Mouse (Mus musculus) ES-CJ7 (cell line): ENCODE measurements around the gene Mapk6.
"Not testable (repeated sequence)": the region's sequence is repeated elsewhere in the genome, so short reads cannot be mapped to it uniquely, and the experiment has no call there.

Experiments used
- DNase-seq: peaks from one replicate; pipeline ENCODE4 v3.0.0; 2011; ENCODE audit warnings: low read depth, low spot score

Gene Mapk6

GRCm38 (mm10) chr9:75382825-75383224 lies 27.0 kb downstream of the Mapk6 start:
- DNase-seq: peak; percentile 68

- DNase-seq: no peak
Observed at GRCm38 (mm10) chr9:75378774-75379173, 31.0 kb downstream of the Mapk6 start.

DNA sequence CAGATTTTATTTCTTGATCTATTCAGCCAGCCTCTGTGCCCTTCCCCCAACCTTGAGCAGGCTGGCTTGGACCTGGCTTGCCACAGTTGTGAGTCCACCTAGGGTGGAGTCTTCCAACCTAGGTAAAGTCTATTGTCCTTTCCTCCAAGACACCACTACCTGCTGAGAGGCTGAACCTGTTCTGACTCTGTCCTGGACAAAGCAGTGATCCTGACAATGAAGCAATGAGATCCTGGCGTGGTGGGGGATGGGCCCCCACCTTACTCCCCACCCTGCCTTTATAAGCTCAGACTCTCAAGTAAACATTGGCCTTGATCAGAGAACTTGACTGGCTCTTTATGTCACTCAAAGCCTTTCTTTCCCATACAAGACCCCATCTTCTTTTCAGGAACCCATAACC lies 33.4 kb downstream of the Mapk6 start:
- peak; percentile 97 for DNase-seq

- no peak for DNase-seq
Observed at GRCm38 (mm10) chr9:75375606-75376005, 34.2 kb downstream of the Mapk6 start.

GRCm38 (mm10) chr9:75368779-75369178 lies 41.0 kb downstream of the Mapk6 start:
- DNase-seq: no peak

DNA sequence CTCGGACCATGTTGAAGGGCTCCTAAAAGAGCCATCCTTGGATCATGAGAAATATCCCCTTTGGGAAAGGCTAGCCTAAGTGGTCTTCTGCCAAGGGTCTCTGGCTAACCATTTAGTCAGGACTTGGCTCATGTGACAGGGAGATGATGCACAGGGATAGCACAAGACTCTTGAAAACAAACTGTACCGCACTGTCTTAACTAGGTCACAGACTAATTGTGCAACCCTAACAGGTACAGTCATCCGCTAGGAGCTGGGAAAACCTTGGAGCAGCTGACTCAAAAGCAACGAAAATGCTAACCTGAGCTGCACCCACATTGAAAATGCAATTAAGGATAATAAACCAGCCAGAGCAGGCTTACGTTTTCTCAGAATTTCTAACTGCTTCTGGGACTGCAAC lies 43.6 kb downstream of the Mapk6 start:
- DNase-seq: no peak

- peak; percentile 55 for DNase-seq
Observed at GRCm38 (mm10) chr9:75365195-75365594, 44.6 kb downstream of the Mapk6 start.

DNA sequence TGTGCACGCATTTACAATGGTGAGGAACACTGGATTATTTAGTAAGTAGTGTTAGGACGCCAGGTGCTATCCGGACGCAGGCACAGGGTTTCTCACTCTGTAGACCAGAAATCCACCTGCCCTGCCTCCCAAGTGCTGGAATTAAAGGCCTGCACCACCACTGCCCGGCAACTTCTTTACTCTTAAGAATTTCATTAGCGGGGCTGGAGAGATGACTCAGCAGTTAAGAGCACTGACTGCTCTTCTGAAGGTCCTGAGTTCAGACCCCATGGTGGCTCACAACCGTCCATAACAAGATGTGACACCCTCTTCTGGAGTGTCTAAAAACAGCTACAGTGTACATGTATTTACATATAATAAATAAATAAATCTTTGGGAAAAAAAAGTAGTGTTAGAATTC lies 46.1 kb downstream of the Mapk6 start:
- not testable (repeated sequence) for DNase-seq

- no peak for DNase-seq
Observed at GRCm38 (mm10) chr9:75363001-75363400, 46.8 kb downstream of the Mapk6 start.

DNA sequence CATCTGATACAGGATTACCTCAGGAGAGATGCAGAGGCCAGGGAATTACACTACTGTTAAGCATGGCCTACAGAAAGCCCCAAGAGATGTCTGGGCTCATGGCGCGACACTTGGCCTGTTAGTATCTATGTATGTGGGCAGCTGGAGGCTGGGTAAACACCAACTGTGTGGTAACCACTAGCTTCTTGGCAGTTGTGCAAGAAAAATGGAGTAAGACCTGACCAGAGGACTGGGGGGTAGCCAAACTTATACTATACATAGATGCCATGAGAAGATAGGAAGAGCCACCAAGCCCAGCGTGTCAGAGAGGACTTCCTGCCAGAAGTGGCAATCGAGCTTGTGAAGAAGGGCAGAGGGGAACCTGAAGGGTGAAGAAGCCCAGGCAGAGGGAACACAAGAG lies 47.6 kb downstream of the Mapk6 start:
- no peak for DNase-seq

- peak; percentile 78 for DNase-seq
Observed at GRCm38 (mm10) chr9:75361699-75362098, 48.1 kb downstream of the Mapk6 start.

DNA sequence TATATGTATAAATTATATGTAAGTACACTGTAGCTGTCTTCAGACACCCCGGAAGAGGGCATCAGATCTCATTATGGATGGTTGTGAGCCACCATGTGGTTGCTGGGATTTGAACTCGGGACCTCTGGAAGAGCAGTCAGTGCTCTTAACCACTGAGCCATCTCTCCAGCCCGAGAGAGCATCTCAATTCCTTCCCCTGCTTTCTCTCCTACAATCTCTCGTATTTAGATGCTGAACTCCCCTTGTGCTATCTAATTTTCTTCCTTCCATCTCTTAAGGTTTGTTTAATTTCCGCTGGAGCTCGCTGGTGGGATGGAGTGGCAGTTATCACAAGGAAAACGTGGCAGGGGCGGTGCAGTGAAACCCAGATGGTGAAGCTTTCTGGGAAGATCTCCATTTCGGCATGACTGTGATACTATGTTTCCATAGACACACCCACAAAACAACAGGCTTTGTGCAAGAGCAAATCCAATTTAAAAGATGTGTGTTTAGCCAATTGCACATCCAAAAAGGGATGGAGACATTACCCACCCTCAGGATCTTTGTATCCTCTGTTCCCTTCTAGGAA lies 52.6 kb downstream of the Mapk6 start:
- no peak for DNase-seq

DNA sequence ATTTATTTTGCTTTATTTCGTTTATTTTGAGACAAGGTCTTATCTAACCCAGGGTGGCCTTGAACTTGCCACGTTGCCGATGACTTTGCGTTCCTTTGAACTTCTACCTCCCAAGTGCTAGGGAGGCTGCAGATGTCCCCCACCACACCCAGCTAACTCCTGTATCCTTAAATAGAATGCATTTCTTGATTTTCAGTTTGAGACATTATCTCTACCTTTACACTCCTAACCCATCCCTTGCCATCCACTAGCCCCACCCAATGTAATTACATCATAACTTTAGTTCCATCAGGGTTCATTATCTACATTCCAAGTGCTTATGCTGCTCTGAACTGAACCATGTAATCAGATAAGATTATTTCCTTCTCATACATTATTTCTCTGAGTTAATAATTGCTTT lies 54.0 kb downstream of the Mapk6 start:
- no peak for DNase-seq

- DNase-seq: no peak
Observed at GRCm38 (mm10) chr9:75353094-75353493, 56.7 kb downstream of the Mapk6 start.

- no peak for DNase-seq
Observed at GRCm38 (mm10) chr9:75348641-75349040, 61.2 kb downstream of the Mapk6 start.

GRCm38 (mm10) chr9:75348066-75348465 lies 61.7 kb downstream of the Mapk6 start:
- no peak for DNase-seq

DNA sequence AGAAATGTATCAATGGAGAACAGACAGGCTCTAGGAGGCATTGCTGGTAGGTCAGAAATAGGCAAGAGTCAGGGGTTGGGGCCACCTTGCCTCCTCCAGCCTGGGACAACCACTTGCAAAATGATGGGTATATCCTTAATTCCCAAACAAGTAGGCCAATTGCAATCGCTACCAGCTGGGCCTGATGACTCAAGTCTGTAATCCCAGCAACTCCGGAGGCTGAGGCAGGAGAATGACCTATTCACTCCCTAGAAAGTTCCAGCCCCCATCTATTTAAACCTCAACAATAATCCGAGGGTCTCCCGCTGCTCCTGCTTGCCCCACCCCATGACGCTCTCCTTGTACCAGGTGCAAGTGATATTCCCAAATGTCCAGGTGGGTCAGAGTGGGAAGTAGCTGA lies 62.3 kb downstream of the Mapk6 start, which contains the start of gene Bcl2l10:
TSS of gene Bcl2l10 (plus strand) at position 301 of the 400 bp plus-strand sequence.
- no peak for DNase-seq

GRCm38 (mm10) chr9:75342433-75342832 lies 67.4 kb downstream of the Mapk6 start:
- DNase-seq: no peak

DNA sequence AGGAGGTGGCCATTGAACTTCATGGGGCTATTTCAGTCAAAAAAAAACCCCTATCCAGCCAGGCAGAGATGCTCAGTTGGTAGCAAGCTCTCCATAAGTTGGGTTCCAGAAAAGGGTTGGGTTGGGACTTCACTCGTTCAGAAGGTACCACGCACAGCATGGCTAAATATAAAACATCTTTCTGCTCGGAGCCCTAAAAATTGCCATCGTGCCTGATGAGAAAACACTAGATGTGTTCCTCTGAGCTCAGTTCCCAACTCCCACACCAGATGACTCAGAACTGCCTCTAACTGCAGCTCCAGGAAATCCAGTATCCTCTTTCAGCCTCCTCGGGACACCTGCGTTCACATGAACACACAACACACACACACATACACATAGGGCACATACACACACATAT lies 71.8 kb downstream of the Mapk6 start:
- no peak for DNase-seq

DNA sequence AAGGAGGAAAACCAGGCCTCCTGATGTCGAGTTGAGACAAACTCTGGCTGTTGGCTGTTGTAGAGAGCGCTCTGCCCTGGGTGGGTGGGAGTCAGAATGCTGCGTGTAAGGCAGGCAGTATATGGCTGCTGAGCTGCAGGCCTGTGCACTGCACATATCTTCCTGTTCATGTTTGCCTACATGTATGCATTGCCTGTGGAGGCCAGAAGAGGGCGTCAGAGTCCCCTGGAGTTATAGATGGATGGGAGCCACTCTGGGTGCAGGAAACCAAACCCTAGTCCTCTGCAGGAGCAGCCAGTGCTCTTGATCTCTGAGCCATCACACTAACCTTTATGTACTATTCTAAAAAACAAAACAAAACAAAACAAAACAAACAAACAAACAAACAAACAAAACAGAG lies 75.4 kb downstream of the Mapk6 start:
- no peak for DNase-seq

DNA sequence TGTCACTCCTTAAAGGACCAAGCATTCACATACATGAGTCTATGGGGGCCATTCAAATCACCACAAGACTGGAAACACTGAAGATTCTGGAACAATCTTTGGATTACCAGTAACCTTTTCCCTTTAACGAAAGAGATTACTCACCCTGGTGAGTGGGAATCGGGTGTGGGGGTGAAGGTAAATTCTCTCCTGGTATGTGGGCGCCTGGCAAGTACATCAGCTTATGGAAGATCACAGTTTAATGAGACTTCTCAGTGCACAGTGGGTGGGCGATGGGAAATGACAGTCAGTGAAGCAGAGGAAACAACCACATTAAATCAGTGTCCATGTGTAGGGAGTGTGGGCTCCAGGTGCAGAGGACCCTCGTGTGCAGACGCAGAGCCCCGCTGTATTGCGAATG lies 79.0 kb downstream of the Mapk6 start:
- no peak for DNase-seq

- DNase-seq: no peak
Observed at GRCm38 (mm10) chr9:75328047-75328446, 81.8 kb downstream of the Mapk6 start.

- no peak for DNase-seq
Observed at GRCm38 (mm10) chr9:75322099-75322885, 87.5 kb downstream of the Mapk6 start.
